Mouse (Mus musculus): ENCODE data around the gene Tamm41. TPM values are rescaled to one million over a fixed set of nuclear protein-coding genes. Genes with fewer than 3 reads are reported as not detected.

Tamm41 gene
- polyA plus RNA-seq, 1 experiment from 2014 or later, result 47.6 TPM

DNA sequence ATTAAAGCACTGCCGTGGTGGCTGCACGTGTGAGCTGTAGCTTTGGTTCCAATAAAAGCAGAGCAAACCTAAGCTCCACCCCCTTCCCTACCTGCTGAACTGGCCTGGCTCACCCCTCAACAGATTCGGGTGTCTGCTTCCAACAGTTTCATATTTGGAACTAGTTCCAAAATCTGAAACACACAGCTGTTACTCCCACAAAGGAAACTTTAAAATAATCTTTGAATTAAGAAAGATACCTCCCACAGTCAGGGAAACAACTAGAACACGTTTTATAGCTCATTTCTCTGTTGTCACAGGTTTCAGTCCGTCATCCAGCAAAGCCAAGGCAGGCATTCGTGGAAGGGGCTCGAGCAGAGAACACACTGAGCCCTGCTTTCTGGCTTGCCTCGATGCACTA is 44.0 kb downstream of the Tamm41 start:
- Histone ChIP-seq H3K4me1 (no peaks in the 10 kb centered on the region), H3K9me3 (replicated peaks) (no peaks in the 10 kb centered on the region), H3K4me3 (no peak overlapping the region), H3K9ac (no peak overlapping the region), H3K27ac (no peak overlapping the region), H3K27me3 (replicated peaks) (no peaks in the 10 kb centered on the region), H3K4me2 (no peak overlapping the region), H3K36me3 (no peaks in the 10 kb centered on the region)
- 67% methylated on average over 8 of the region's 8 CpGs for WGBS (ENCODE audit: insufficient replicate concordance)
- no peak for ATAC-seq

DNA sequence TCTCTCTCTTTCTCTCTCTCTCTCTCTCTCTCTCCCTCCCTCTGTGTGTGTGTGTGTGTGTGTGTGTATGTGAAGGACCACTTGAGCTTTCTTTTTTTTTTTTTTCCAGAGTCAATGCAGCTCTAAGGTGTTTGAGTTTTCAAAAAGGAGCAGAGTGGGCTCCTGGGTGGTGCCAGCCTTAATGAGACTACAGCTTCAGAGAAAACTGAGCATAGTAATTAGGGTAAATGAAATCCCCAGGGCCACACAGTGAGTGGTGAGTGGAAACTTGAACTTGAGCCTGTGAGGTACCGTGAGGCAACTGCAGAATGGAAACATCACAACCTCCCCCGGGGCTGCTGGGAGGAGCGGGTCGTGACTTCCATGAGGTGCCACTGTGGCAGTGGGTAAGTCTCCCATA is 45.8 kb downstream of the Tamm41 start:
- Histone ChIP-seq H3K27me3 (replicated peaks) (no peaks in the 10 kb centered on the region), H3K36me3 (no peaks in the 10 kb centered on the region), H3K27ac (no peak overlapping the region), H3K4me3 (no peak overlapping the region), H3K9me3 (replicated peaks) (no peaks in the 10 kb centered on the region), H3K4me1 (no peaks in the 10 kb centered on the region), H3K4me2 (no peak overlapping the region), H3K9ac (no peak overlapping the region)
- no peak for ATAC-seq
- WGBS (ENCODE audit: insufficient replicate concordance), result 81% methylated on average over 4 of the region's 4 CpGs

DNA sequence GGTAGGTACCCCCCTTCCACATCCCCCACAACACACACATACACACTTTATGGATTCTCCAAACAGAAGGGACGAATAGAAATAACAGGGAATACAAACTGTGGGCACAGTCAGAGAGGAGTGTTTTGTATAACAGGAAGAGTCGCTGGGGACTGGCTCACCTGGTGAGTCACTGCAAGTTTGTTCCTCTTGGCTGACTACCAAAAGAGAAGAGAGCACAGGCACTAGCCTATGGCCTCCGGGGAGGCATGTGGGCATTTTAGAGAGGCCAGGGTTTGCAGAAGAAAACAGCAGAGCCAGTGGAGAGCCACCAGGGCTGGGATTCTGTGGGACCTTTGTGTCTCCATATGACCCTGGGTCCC is 49.1 kb downstream of the Tamm41 start:
- no peak overlapping the region for H3K4me3 ChIP-seq
- no peaks in the 10 kb centered on the region for H3K9me3 ChIP-seq (replicated peaks)
- no peaks in the 10 kb centered on the region for H3K27me3 ChIP-seq (replicated peaks)
- ATAC-seq, result no peak
- no peak overlapping the region for H3K27ac ChIP-seq
- no peak overlapping the region for H3K4me2 ChIP-seq
- no peaks in the 10 kb centered on the region for H3K4me1 ChIP-seq
- 39% methylated on average over 3 of the region's 3 CpGs for WGBS (ENCODE audit: insufficient replicate concordance)
- H3K36me3 ChIP-seq, result no peaks in the 10 kb centered on the region
- no peak overlapping the region for H3K9ac ChIP-seq

DNA sequence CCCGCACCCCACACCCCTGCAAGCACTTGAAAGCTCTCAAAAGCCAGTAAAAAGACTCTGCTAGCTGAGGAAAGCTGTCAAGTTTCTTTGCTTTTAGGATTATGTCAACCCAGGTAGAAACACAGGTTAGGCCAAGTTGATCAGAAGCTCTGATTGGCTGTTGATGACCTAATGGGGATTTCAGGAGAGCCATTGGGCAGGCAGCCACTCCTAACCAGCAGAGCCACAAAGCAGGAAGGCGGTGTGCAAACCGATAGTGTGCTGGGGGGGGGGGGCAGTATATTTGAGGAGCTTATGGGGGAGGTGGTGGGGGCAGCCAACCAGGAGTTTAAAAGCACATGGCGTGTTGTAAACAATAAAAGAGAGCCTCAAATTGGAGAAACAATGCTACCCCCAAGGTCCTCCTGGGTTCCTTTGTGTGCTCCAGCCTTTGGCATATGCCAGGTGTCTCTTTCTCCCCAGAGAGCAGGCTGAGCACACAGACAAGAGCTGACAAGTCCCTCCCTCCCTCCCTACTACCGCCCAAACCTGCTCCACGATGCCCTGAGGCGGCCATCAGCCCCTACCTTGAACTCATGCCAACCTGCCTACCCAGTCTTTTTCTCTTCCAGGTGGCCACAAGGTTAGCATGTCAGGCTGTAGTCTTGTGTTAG is 49.6 kb downstream of the Tamm41 start:
- Histone ChIP-seq H3K36me3 (no peaks in the 10 kb centered on the region), H3K4me1 (no peaks in the 10 kb centered on the region), H3K9me3 (replicated peaks) (no peaks in the 10 kb centered on the region), H3K9ac (no peak overlapping the region), H3K27ac (no peak overlapping the region), H3K4me2 (no peak overlapping the region), H3K4me3 (no peak overlapping the region), H3K27me3 (replicated peaks) (no peaks in the 10 kb centered on the region)
- ATAC-seq, result no peak
- WGBS (ENCODE audit: insufficient replicate concordance), result 69% methylated on average over 7 of the region's 7 CpGs

DNA sequence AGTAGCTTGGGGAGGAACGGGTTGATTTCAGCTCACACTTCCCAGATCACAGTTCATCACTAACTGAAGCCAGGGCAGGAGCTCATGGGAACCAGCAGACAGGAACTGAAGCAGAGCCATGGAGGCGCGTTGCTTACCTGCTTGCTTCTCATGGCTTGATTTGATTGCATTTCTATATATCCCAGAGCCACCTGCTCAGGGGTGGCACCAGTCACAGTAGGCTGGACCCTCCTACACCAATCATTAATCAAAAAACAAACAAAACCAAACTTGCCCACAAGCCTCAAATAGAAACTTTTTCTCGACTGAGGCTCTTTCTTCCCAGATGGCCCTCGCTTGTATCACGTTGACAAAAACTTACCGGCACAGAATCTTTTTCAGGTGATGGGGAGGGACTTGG is 55.0 kb downstream of the Tamm41 start:
- Histone ChIP-seq H3K27me3 (replicated peaks) (no peaks in the 10 kb centered on the region), H3K27ac (no peak overlapping the region), H3K4me2 (no peak overlapping the region), H3K9ac (no peak overlapping the region), H3K4me1 (no peaks in the 10 kb centered on the region), H3K4me3 (no peak overlapping the region), H3K9me3 (replicated peaks) (no peaks in the 10 kb centered on the region), H3K36me3 (no peaks in the 10 kb centered on the region)
- ATAC-seq, result no peak
- WGBS (ENCODE audit: insufficient replicate concordance), result 44% methylated on average over 7 of the region's 7 CpGs

DNA sequence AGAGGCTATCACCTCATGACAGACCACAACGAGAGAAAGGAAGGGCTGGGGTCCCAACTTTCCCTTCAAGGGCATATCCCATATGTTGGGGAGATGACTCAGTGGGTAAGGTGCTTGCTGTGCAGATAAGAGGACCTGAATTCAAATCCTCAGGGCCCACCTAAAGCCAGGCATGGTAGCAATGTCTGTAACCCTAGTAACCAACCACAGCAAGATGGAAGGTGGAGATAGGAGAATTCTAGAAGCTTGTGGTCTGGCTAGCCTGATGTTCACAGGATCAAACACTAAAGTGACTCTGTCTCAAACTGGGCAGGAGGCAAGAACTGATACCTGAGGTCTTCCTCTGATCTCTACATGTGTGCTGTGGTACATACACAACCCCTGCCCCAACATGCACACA is 58.0 kb downstream of the Tamm41 start:
- no peak overlapping the region for H3K4me2 ChIP-seq
- H3K36me3 ChIP-seq, result no peaks in the 10 kb centered on the region
- H3K9ac ChIP-seq, result no peak overlapping the region
- H3K27me3 ChIP-seq (replicated peaks), result no peaks in the 10 kb centered on the region
- H3K27ac ChIP-seq, result no peak overlapping the region
- no peak overlapping the region for H3K4me3 ChIP-seq
- no peaks in the 10 kb centered on the region for H3K9me3 ChIP-seq (replicated peaks)
- no peak for ATAC-seq
- no peaks in the 10 kb centered on the region for H3K4me1 ChIP-seq
- WGBS (ENCODE audit: insufficient replicate concordance), result 13% methylated on average over 1 of the region's 1 CpGs

DNA sequence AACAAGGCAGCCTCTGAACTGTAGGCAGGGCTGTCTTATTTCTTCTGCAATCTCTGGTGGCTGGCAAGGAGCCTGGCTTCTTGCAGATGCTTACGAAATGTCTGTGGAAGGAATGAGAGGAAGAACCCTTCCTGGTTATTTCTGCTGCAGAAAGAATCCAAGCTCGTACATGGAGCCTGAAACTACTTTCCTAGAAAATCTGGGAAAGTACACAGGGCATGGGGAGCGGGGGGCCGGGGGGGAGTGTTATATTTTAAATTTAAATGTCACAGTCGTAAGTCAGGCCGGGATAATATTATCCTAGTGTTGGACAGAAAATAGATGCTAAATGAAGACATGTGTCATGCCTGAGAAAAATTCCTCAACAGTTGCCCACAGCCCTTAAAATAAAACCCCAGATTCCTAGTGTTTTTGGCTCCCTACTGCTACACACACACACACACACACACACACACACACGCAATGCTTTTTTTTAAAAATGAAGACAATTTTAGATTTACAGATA is 60.7 kb downstream of the Tamm41 start:
- Histone ChIP-seq H3K9ac (no peak overlapping the region), H3K4me1 (no peaks in the 10 kb centered on the region), H3K9me3 (replicated peaks) (no peaks in the 10 kb centered on the region), H3K4me2 (no peak overlapping the region), H3K36me3 (no peaks in the 10 kb centered on the region), H3K27ac (no peak overlapping the region), H3K27me3 (replicated peaks) (peaks cover 2% of the 10 kb centered on the region), H3K4me3 (no peak overlapping the region)
- WGBS (ENCODE audit: insufficient replicate concordance), result 63% methylated on average over 7 of the region's 7 CpGs
- ATAC-seq, result no peak

DNA sequence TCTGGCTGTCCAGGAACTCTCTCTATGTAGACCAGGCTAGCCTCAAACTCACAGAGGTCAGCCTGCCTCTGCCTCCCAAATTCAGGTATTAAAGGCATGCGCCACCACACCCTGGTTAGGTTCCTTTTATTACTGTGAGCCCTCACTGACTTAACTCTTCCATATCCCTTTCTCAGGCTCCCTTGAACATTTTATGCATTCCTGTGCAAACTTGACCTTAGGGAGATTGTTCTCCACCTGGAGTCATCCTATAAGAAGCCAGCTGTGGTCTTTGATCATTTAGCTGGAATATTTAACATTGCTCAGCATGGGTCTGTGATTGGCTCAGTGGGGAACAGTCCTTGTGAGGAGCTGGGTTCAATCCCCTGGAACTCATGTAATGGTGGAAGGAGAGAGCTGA is 63.3 kb downstream of the Tamm41 start:
- H3K9me3 ChIP-seq (replicated peaks), result no peaks in the 10 kb centered on the region
- peaks cover 6% of the 10 kb centered on the region for H3K4me1 ChIP-seq
- 100% methylated on average over 1 of the region's 1 CpGs for WGBS (ENCODE audit: insufficient replicate concordance)
- no peak for ATAC-seq
- no peak overlapping the region for H3K9ac ChIP-seq
- no peak overlapping the region for H3K4me3 ChIP-seq
- peaks cover 27% of the 10 kb centered on the region for H3K27me3 ChIP-seq (replicated peaks)
- no peak overlapping the region for H3K27ac ChIP-seq
- no peak overlapping the region for H3K4me2 ChIP-seq
- H3K36me3 ChIP-seq, result no peaks in the 10 kb centered on the region

DNA sequence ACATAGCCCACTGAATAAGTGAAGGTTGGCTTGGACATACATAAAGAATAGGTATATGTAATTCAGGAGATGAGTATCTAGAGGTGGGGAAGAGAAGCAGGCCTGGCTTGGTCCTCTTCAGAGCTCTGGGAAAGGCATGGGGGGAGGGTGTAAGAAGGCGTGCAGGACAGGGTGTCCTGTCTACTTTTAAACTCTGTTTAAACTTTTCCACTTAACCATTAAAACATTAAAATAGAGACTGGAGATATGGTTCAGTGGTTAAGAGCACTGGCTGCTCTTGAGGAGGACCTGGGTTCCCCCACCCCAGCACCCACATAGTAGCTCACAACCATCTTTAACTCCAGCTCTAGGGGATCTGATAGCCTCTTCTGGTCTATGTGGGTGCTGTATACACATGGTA is 64.7 kb downstream of the Tamm41 start:
- H3K9ac ChIP-seq, result no peak overlapping the region
- no peak for ATAC-seq
- peaks cover 17% of the 10 kb centered on the region for H3K4me1 ChIP-seq
- H3K36me3 ChIP-seq, result no peaks in the 10 kb centered on the region
- H3K27me3 ChIP-seq (replicated peaks), result peaks cover 40% of the 10 kb centered on the region
- whole genome bisulfite sequencing (ENCODE audit: insufficient replicate concordance), result 47% methylated on average over 1 of the region's 1 CpGs
- no peak overlapping the region for H3K4me3 ChIP-seq
- H3K27ac ChIP-seq, result no peak overlapping the region
- no peak overlapping the region for H3K4me2 ChIP-seq
- H3K9me3 ChIP-seq (replicated peaks), result no peaks in the 10 kb centered on the region

DNA sequence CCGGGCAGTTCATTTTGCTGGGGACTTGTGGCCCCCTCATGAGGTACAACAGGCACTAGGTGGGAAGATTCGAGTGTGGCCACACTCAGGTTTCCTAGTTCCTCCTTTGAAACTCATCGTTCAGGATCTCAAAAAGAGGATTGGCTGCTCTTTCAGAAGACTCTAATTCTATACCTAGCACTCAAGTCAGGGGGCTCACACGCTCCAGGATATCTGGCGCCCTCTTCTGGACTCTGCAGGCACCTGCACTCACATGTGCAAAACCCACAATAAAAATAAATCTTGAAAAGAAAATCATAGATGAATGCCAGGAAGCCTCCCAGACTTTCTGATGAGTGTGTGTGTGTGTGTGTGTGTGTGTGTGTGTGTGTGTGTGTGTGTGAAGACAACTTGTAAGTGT is 66.8 kb downstream of the Tamm41 start:
- no peak overlapping the region for H3K4me2 ChIP-seq
- 40% methylated on average over 5 of the region's 5 CpGs for WGBS (ENCODE audit: insufficient replicate concordance)

DNA sequence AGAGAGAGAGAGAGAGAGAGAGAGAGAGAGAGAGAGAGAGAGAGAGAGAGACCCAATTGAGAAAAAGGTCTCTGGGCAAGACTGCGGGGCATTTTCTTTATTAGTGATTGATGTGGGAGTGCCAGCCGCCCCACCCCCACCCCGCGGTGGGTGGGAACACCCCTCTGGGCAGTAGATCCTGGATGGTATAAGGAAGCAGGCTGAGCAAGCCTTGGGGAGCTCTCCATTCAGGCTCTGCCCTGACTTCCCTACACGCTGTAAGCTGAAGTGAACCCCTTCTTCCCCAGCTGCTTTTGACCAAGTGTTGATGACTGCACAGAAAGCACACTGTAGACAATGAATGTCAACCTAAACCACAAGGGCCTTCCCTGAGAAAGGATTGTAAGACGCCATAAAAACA is 67.3 kb downstream of the Tamm41 start:
- Histone ChIP-seq H3K4me3 (no peak overlapping the region), H3K27me3 (replicated peaks) (peaks cover 66% of the 10 kb centered on the region), H3K4me2 (no peak overlapping the region), H3K27ac (no peak overlapping the region), H3K36me3 (no peaks in the 10 kb centered on the region), H3K9me3 (replicated peaks) (no peaks in the 10 kb centered on the region), H3K4me1 (peaks cover 17% of the 10 kb centered on the region), H3K9ac (no peak overlapping the region)
- WGBS (ENCODE audit: insufficient replicate concordance), result 24% methylated on average over 6 of the region's 6 CpGs
- no peak for ATAC-seq

More for the DNA sequence above, 66.8 kb downstream of the Tamm41 start:
- peaks cover 61% of the 10 kb centered on the region for H3K27me3 ChIP-seq (replicated peaks)
- H3K9me3 ChIP-seq (replicated peaks), result no peaks in the 10 kb centered on the region
- no peak overlapping the region for H3K9ac ChIP-seq
- ATAC-seq, result no peak
- H3K36me3 ChIP-seq, result no peaks in the 10 kb centered on the region
- peaks cover 17% of the 10 kb centered on the region for H3K4me1 ChIP-seq
- no peak overlapping the region for H3K4me3 ChIP-seq
- no peak overlapping the region for H3K27ac ChIP-seq

DNA sequence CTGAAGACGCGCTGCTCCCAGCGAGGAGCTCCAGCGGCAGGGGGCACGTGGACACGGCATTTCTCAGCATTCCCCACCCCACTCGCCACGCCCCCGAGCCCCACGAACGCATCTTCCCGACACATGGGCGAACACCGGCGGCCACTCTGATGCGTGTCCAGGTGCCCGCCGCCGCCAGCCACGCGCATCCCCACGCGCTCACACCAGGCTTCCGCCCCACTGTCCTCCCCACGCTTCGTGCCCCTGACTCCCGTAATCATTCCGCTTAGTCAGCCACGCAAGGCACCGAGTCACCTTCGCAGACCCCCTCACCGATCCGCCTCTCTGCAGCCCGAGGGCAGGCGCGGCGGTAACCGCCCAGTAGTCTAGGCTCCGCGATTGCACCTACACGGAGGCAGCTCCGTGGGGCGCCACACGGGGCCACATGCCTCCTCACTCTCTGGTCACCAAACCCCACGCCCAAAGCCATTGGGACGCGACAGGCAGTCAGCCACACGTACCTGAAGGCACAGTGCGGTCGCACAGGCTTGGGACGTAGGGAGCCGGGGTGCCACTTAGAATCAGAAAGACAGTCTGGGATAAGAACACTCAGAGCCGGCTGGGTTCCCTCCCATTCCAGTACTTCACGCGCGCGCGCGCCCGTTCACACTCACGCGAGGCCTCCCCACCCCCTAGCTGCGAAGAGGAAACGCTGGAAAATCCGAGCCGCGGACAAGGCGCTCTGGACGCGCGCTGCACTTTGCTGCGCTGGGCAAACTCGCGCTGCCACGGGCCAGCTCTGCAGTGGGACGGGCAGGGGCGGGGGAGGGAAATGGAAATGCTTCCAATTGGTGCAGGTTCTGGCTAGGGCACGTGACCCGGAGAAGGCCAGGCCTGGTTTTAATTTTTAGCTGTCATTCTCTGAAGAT is 68.2 kb downstream of the Tamm41 start, which contains the start of gene Vgll4:
Gene Vgll4, minus strand, starts transcription at position 782 of the 908 bp plus-strand sequence.
- no peak within 1 kb of the TSS for H3K27ac ChIP-seq
- ATAC-seq, result peak; percentile 40
- no peaks in the 10 kb centered on the region for H3K36me3 ChIP-seq
- no peaks in the 10 kb centered on the region for H3K9me3 ChIP-seq (replicated peaks)
- H3K4me1 ChIP-seq, result peaks cover 17% of the 10 kb centered on the region
- WGBS (ENCODE audit: insufficient replicate concordance), result under 1% methylated on average over 79 of the region's 79 CpGs
- H3K27me3 ChIP-seq (replicated peaks), result peaks cover 72% of the 10 kb centered on the region
- H3K4me3 ChIP-seq, result peak within 1 kb of the TSS; percentile 60
- H3K9ac ChIP-seq, result peak within 1 kb of the TSS; percentile 49
- peak within 1 kb of the TSS; percentile 80 for H3K4me2 ChIP-seq

Data from liver, embryonic 12.5 days (tissue).